Mouse (Mus musculus) skeletal muscle tissue, postnatal 0 days (tissue): ENCODE data around the gene Tpra1. TPM values are rescaled to one million over a fixed set of nuclear protein-coding genes. Genes with fewer than 3 reads are reported as not detected.

Source experiments
- polyA plus RNA-seq: library from polyadenylated mRNA; unstranded; fragments of >200 nt; fragmentation: Nextera tagmentation; extraction: Ambion mirVana; gene quantifications from 2 replicates; pipeline ENCODE4 v1.2.1, GENCODE M21; 2015

The Tpra1 gene
- polyA plus RNA-seq: 31.1 and 38.2 TPM in 2 replicates

GRCm38 (mm10) chr6:88901947-88902820 lies at the start of gene Tpra1:
Gene Tpra1, plus strand, starts transcription at chr6:88902251.

GRCm38 (mm10) chr6:88874868-88875508 lies 27.1 kb upstream of the Tpra1 start, which contains the start of gene Podxl2:
Gene Podxl2, minus strand, starts transcription at chr6:88875044.

GRCm38 (mm10) chr6:88898534-88899048 lies 3.5 kb upstream of the Tpra1 start, which contains the start of gene Mcm2:
Gene Mcm2, minus strand, starts transcription at chr6:88898780.

Other genes with a start within 250 kb of the Tpra1 start
- gene Mgll, start 177.8 kb upstream of the Tpra1 start, polyA plus RNA-seq: 80.0 and 140 TPM in 2 replicates
- 28.1 and 32.9 TPM in 2 replicates for gene Abtb1, start 60.3 kb upstream of the Tpra1 start, polyA plus RNA-seq
- 63.8 and 64.4 TPM in 2 replicates for gene Podxl2, start 27.2 kb upstream of the Tpra1 start, polyA plus RNA-seq
- gene Mcm2, start 3.5 kb upstream of the Tpra1 start, polyA plus RNA-seq: 17.0 and 20.8 TPM in 2 replicates